Mouse (Mus musculus) lung, embryonic 15.5 days (tissue): ENCODE measurements at regions not wholly inside any gene's neighbourhood (a gene's known extent, or its start where the extent isn't known, plus 50 kb on each side); places are given as distances from the start of the nearest gene placed in this dataset.

ENCODE experiments used
- ATAC-seq: fragments of 200-750 bp; cut with Nextera tagmentation; 2 replicates; pipeline ENCODE4 v1.8.0; 2017; ENCODE audit warnings: moderate number of reproducible peaks, borderline replicate concordance; ENCODE audit not compliant: low FRiP score, low TSS enrichment; ENCODE audit errors: extremely low read depth
- H3K27ac ChIP-seq: fragments of 300-500 bp; sonication (generic); 2 replicates; pipeline ENCODE4 v1.5.1; 2015; ENCODE audit warnings: moderate library complexity, mild to moderate bottlenecking, inconsistent platforms
- H3K27me3 ChIP-seq: fragments of 300-500 bp; sonication (generic); 2 replicates; pipeline ENCODE4 v1.6.1; 2015; ENCODE audit warnings: inconsistent platforms
- H3K36me3 ChIP-seq: fragments of 300-500 bp; sonication (generic); 2 replicates; pipeline ENCODE4 v1.6.1; 2015; ENCODE audit warnings: inconsistent platforms
- H3K4me1 ChIP-seq: fragments of 300-500 bp; sonication (generic); 2 replicates; pipeline ENCODE4 v1.6.1; 2015; ENCODE audit warnings: inconsistent platforms
- H3K4me2 ChIP-seq: fragments of 300-500 bp; sonication (generic); 2 replicates; pipeline ENCODE4 v1.6.1; 2015; ENCODE audit warnings: inconsistent platforms, mild to moderate bottlenecking, moderate library complexity
- H3K4me3 ChIP-seq: fragments of 300-500 bp; sonication (generic); 2 replicates; pipeline ENCODE4 v1.5.1; 2015; ENCODE audit warnings: mild to moderate bottlenecking, inconsistent platforms
- H3K9ac ChIP-seq: fragments of 300-500 bp; sonication (generic); 2 replicates; pipeline ENCODE4 v1.6.1; 2015; ENCODE audit warnings: inconsistent platforms
- H3K9me3 ChIP-seq: fragments of 300-500 bp; sonication (generic); 2 replicates; pipeline ENCODE4 v1.6.1; 2016; ENCODE audit warnings: inconsistent platforms
- WGBS: fragments of 180-500 bp; shearing (Covaris S2); methylation state at CpG from one replicate; pipeline ENCODE4 v1.1.7; 2015; 5-methylcytosine and 5-hydroxymethylcytosine counted together

- Histone ChIP-seq H3K9ac (no peak overlapping the region), H3K27me3 (no peaks in the 10 kb centered on the region), H3K4me1 (no peaks in the 10 kb centered on the region), H3K36me3 (no peaks in the 10 kb centered on the region), H3K27ac (no peak overlapping the region), H3K4me3 (no peak overlapping the region), H3K9me3 (no peaks in the 10 kb centered on the region), H3K4me2 (no peak overlapping the region)
- ATAC-seq = no peak
- 28% methylated on average over 2 of the region's 2 CpGs for WGBS
Observed at GRCm38 (mm10) chr15:68014605-68015305, 1514.0 kb upstream of the Lrrc6 start.

- ATAC-seq = no peak
- H3K9ac ChIP-seq = no peak overlapping the region
- WGBS = 76% methylated on average over 1 of the region's 1 CpGs
- no peak overlapping the region for H3K4me3 ChIP-seq
- no peak overlapping the region for H3K27ac ChIP-seq
- no peaks in the 10 kb centered on the region for H3K36me3 ChIP-seq
- H3K4me2 ChIP-seq = no peak overlapping the region
- H3K4me1 ChIP-seq = no peaks in the 10 kb centered on the region
- H3K9me3 ChIP-seq = no peaks in the 10 kb centered on the region
- no peaks in the 10 kb centered on the region for H3K27me3 ChIP-seq
Observed at GRCm38 (mm10) chr15:68011162-68011561, 1510.5 kb upstream of the Lrrc6 start.

- no peak overlapping the region for H3K4me3 ChIP-seq
- H3K4me2 ChIP-seq = no peak overlapping the region
- WGBS = 64% methylated on average over 1 of the region's 1 CpGs
- H3K9ac ChIP-seq = no peak overlapping the region
- H3K27ac ChIP-seq = no peak overlapping the region
- H3K36me3 ChIP-seq = no peaks in the 10 kb centered on the region
- ATAC-seq = no peak
- no peaks in the 10 kb centered on the region for H3K4me1 ChIP-seq
- H3K27me3 ChIP-seq = no peaks in the 10 kb centered on the region
- no peaks in the 10 kb centered on the region for H3K9me3 ChIP-seq
Observed at GRCm38 (mm10) chr15:68010189-68010588, 1509.5 kb upstream of the Lrrc6 start.

DNA sequence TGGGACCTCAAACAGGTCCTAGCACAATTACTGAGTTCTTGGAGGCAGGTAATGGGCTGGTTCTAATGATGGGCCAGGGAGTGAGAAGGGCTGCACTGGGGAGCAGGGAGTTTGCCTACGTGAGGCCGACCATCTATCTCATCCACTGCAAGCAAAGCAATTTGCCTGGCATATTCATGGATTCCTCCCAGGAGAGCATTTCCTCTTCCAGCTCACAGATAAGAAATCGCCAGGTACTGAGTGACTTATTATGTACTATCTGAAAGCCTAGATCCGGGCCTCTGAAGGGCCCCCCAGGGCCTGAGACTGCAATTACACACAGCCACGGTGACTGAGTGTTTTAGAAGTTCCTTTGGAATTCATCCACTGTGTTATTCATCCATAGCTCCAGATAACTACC, 1504.1 kb upstream of the Lrrc6 start:
- WGBS = 35% methylated on average over 5 of the region's 5 CpGs
- H3K4me2 ChIP-seq = no peak overlapping the region
- no peaks in the 10 kb centered on the region for H3K4me1 ChIP-seq
- H3K27ac ChIP-seq = no peak overlapping the region
- no peak overlapping the region for H3K4me3 ChIP-seq
- no peak overlapping the region for H3K9ac ChIP-seq
- no peaks in the 10 kb centered on the region for H3K36me3 ChIP-seq
- H3K9me3 ChIP-seq = no peaks in the 10 kb centered on the region
- H3K27me3 ChIP-seq = no peaks in the 10 kb centered on the region
- ATAC-seq = no peak

- Histone ChIP-seq H3K4me3 (no peak overlapping the region), H3K4me1 (no peaks in the 10 kb centered on the region), H3K9me3 (no peaks in the 10 kb centered on the region), H3K27me3 (no peaks in the 10 kb centered on the region), H3K9ac (no peak overlapping the region), H3K4me2 (no peak overlapping the region), H3K27ac (no peak overlapping the region), H3K36me3 (no peaks in the 10 kb centered on the region)
- no peak for ATAC-seq
- 71% methylated on average over 7 of the region's 7 CpGs for WGBS
Observed at GRCm38 (mm10) chr15:67996532-67996931, 1495.8 kb upstream of the Lrrc6 start.

GRCm38 (mm10) chr15:67989428-67990272, 1488.9 kb upstream of the Lrrc6 start:
- 69% methylated on average over 5 of the region's 5 CpGs for WGBS
- no peak overlapping the region for H3K27ac ChIP-seq
- H3K36me3 ChIP-seq = no peaks in the 10 kb centered on the region
- H3K9ac ChIP-seq = no peak overlapping the region
- H3K4me2 ChIP-seq = no peak overlapping the region
- H3K4me1 ChIP-seq = no peaks in the 10 kb centered on the region
- H3K9me3 ChIP-seq = no peaks in the 10 kb centered on the region
- no peaks in the 10 kb centered on the region for H3K27me3 ChIP-seq
- no peak for ATAC-seq
- no peak overlapping the region for H3K4me3 ChIP-seq

GRCm38 (mm10) chr15:67987941-67988340, 1487.2 kb upstream of the Lrrc6 start:
- no peaks in the 10 kb centered on the region for H3K36me3 ChIP-seq

GRCm38 (mm10) chr15:67983253-67983652, 1482.5 kb upstream of the Lrrc6 start:
- H3K4me2 ChIP-seq = no peak overlapping the region
- H3K4me1 ChIP-seq = 0 out of 2 replicates have a peak, but pooled peaks cover 4% of the 10 kb centered on the region
- no peaks in the 10 kb centered on the region for H3K27me3 ChIP-seq
- WGBS = 19% methylated on average over 1 of the region's 1 CpGs
- no peak overlapping the region for H3K27ac ChIP-seq
- ATAC-seq = no peak
- H3K36me3 ChIP-seq = no peaks in the 10 kb centered on the region
- no peak overlapping the region for H3K4me3 ChIP-seq
- H3K9ac ChIP-seq = no peak overlapping the region
- H3K9me3 ChIP-seq = no peaks in the 10 kb centered on the region

More at GRCm38 (mm10) chr15:67987941-67988340, 1487.2 kb upstream of the Lrrc6 start:
- H3K27me3 ChIP-seq = no peaks in the 10 kb centered on the region
- no peak overlapping the region for H3K4me2 ChIP-seq
- no peak overlapping the region for H3K9ac ChIP-seq
- H3K27ac ChIP-seq = no peak overlapping the region
- no peaks in the 10 kb centered on the region for H3K4me1 ChIP-seq
- H3K9me3 ChIP-seq = no peaks in the 10 kb centered on the region
- WGBS = 90% methylated on average over 4 of the region's 4 CpGs
- H3K4me3 ChIP-seq = no peak overlapping the region
- no peak for ATAC-seq

- no peaks in the 10 kb centered on the region for H3K27me3 ChIP-seq
- H3K9me3 ChIP-seq = no peaks in the 10 kb centered on the region
- no peak overlapping the region for H3K9ac ChIP-seq
- no peak overlapping the region for H3K4me2 ChIP-seq
- WGBS = 79% methylated on average over 3 of the region's 3 CpGs
- no peak for ATAC-seq
- 0 out of 2 replicates have a peak, but pooled peaks cover 4% of the 10 kb centered on the region for H3K4me1 ChIP-seq
- H3K4me3 ChIP-seq = no peak overlapping the region
- H3K27ac ChIP-seq = no peak overlapping the region
- H3K36me3 ChIP-seq = no peaks in the 10 kb centered on the region
Observed at GRCm38 (mm10) chr15:67981876-67982275, 1481.2 kb upstream of the Lrrc6 start.

GRCm38 (mm10) chr15:67979451-67979850, 1478.7 kb upstream of the Lrrc6 start:
- H3K4me1 ChIP-seq = 0 out of 2 replicates have a peak, but pooled peaks cover 4% of the 10 kb centered on the region
- no peak overlapping the region for H3K4me2 ChIP-seq
- WGBS = 49% methylated on average over 3 of the region's 3 CpGs
- peak; percentile 83; the same call in 1 of the 2 replicates for ATAC-seq
- H3K36me3 ChIP-seq = no peaks in the 10 kb centered on the region
- H3K9me3 ChIP-seq = no peaks in the 10 kb centered on the region
- no peak overlapping the region for H3K27ac ChIP-seq
- no peak overlapping the region for H3K9ac ChIP-seq
- no peak overlapping the region for H3K4me3 ChIP-seq
- no peaks in the 10 kb centered on the region for H3K27me3 ChIP-seq

- Histone ChIP-seq H3K4me2 (no peak overlapping the region), H3K4me3 (no peak overlapping the region), H3K27me3 (no peaks in the 10 kb centered on the region), H3K36me3 (no peaks in the 10 kb centered on the region), H3K9me3 (no peaks in the 10 kb centered on the region), H3K4me1 (0 out of 2 replicates have a peak, but pooled peaks cover 4% of the 10 kb centered on the region), H3K27ac (no peak overlapping the region), H3K9ac (no peak overlapping the region)
- 91% methylated on average over 2 of the region's 2 CpGs for WGBS
- ATAC-seq = no peak
Observed at GRCm38 (mm10) chr15:67977210-67977609, 1476.5 kb upstream of the Lrrc6 start.

- no peak for ATAC-seq
- no peaks in the 10 kb centered on the region for H3K27me3 ChIP-seq
- no peak overlapping the region for H3K27ac ChIP-seq
- H3K4me3 ChIP-seq = no peak overlapping the region
- H3K4me1 ChIP-seq = no peaks in the 10 kb centered on the region
- H3K4me2 ChIP-seq = no peak overlapping the region
- no peak overlapping the region for H3K9ac ChIP-seq
- 46% methylated on average over 3 of the region's 3 CpGs for WGBS
- no peaks in the 10 kb centered on the region for H3K36me3 ChIP-seq
- no peaks in the 10 kb centered on the region for H3K9me3 ChIP-seq
Observed at GRCm38 (mm10) chr15:67971998-67972397, 1471.3 kb upstream of the Lrrc6 start.
